Mouse (Mus musculus) forebrain, embryonic 16.5 days (tissue): ENCODE results near the gene Fam19a2. TPM values are rescaled to one million over a fixed set of nuclear protein-coding genes. Genes with fewer than 3 reads are reported as not detected.
A peak's percentile ranks its signal among the peaks of the same experiment; 100 is the strongest.

Experiments
- ATAC-seq: fragments of 200-750 bp; cut with Nextera tagmentation; 2 replicates; pipeline ENCODE4 v1.8.0; 2017; ENCODE audit warnings: mild to moderate bottlenecking, moderate library complexity
- H3K27ac ChIP-seq: fragments of 300-500 bp; sonication (generic); 2 replicates; pipeline ENCODE4 v1.5.1; 2014; ENCODE audit warnings: low read length, control low read depth
- H3K27me3 ChIP-seq: fragments of 300-500 bp; sonication (generic); replicated peaks from 2 replicates; pipeline ENCODE4 v1.6.1; 2014; ENCODE audit warnings: low read length; ENCODE audit not compliant: control insufficient read depth, insufficient read depth
- H3K36me3 ChIP-seq: fragments of 300-500 bp; sonication (generic); 2 replicates; pipeline ENCODE4 v1.6.1; 2014; ENCODE audit not compliant: control insufficient read depth, insufficient read depth
- H3K4me1 ChIP-seq: fragments of 300-500 bp; sonication (generic); replicated peaks from 2 replicates; pipeline ENCODE4 v1.6.1; 2014; ENCODE audit warnings: low read length; ENCODE audit not compliant: control insufficient read depth, insufficient read depth
- H3K4me2 ChIP-seq: fragments of 300-500 bp; sonication (generic); 2 replicates; pipeline ENCODE4 v1.6.1; 2014; ENCODE audit warnings: mild to moderate bottlenecking, low read length, control low read depth
- H3K4me3 ChIP-seq: fragments of 300-500 bp; sonication (generic); replicated peaks from 2 replicates; pipeline ENCODE4 v1.5.1; 2014; ENCODE audit warnings: mild to moderate bottlenecking, low read length, control low read depth
- H3K9ac ChIP-seq: fragments of 300-500 bp; sonication (generic); replicated peaks from 2 replicates; pipeline ENCODE4 v1.6.1; 2014; ENCODE audit warnings: low read depth, low read length, control low read depth
- H3K9me3 ChIP-seq: fragments of 300-500 bp; sonication (generic); 2 replicates; pipeline ENCODE4 v1.6.1; 2016; ENCODE audit warnings: low read length; ENCODE audit not compliant: control insufficient read depth
- WGBS: fragments of 180-500 bp; shearing (Covaris S2); extraction: QIAGEN DNeasy Blood & Tissue Kit; methylation state at CpG from one replicate; pipeline ENCODE4 v1.1.7; 2014; 5-methylcytosine and 5-hydroxymethylcytosine counted together
- polyA plus RNA-seq: library from polyadenylated mRNA; unstranded; fragments of >200 nt; fragmentation: Nextera tagmentation; extraction: Ambion mirVana; gene quantifications from 2 replicates; pipeline ENCODE4 v1.2.1, GENCODE M21; 2015

The Fam19a2 gene
- polyA plus RNA-seq, 1 experiment from 2014 or later: 44.6 TPM

DNA sequence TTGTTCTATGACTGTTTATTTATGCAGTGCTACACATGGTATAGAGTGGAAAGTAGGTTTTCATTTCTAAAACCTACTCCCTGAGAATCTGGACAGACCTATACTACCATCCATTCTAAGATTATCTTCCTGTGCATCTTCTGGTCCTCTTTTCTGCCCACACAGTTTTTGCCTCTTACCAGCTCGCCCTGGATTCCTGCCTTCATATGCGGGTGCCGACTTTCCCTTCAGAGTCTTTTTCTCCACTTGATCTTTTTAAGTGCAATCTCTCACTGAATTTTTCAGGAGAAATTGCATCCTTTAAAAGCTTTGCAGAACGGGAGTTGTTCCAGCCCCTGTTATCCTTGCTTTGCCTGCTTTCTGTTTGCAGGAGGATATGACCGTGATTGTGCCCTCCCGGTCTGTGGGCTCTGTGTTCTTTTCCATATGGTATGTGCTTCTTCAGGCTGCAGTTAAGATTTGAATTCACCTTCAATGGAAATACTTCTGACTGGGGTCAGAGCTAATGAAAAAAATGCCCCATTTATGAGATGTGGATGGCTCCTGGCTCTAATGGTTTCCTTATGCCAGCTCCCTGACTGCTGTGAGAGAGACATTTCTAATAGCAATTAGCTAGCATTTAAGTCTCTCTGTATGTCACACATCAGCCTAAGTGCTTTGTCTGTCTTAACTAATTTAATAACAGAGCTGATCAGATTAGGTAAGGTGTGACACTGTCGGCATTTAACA lies 308.7 kb downstream of the Fam19a2 start:
- Histone ChIP-seq H3K9ac (no peak overlapping the region), H3K27me3 (no peaks in the 10 kb centered on the region), H3K36me3 (no peaks in the 10 kb centered on the region), H3K4me2 (no peak overlapping the region), H3K4me1 (no peaks in the 10 kb centered on the region), H3K4me3 (no peak overlapping the region), H3K27ac (no peak overlapping the region), H3K9me3 (no peaks in the 10 kb centered on the region)
- WGBS: 85% methylated on average over 7 of the region's 7 CpGs
- no peak for ATAC-seq

DNA sequence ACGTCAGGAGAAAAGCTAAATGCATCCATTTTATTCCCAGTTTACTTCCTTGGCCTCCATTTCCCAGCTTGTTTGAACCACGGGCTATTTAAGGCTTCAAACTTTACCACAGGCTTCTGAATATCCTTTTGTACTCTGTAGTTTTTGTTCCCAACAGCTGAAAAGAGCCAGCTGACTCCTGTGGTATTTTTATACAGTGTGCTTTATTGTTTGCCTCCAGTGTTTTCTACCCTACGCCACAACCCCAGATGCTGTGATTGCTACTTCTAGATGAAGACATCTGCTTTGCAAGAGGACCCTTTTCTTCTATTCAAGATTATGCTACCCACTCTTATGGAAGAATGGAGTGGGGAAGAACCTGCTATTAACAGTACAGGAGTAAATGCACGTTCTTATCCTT lies 314.0 kb downstream of the Fam19a2 start:
- Histone ChIP-seq H3K9me3 (no peaks in the 10 kb centered on the region), H3K27ac (no peak overlapping the region), H3K27me3 (no peaks in the 10 kb centered on the region), H3K4me1 (no peaks in the 10 kb centered on the region; the same call in 1 of the 2 replicates), H3K9ac (no peak overlapping the region), H3K36me3 (no peaks in the 10 kb centered on the region), H3K4me3 (no peak overlapping the region), H3K4me2 (no peak overlapping the region)
- ATAC-seq: no peak
- WGBS: 22% methylated on average over 4 of the region's 4 CpGs

DNA sequence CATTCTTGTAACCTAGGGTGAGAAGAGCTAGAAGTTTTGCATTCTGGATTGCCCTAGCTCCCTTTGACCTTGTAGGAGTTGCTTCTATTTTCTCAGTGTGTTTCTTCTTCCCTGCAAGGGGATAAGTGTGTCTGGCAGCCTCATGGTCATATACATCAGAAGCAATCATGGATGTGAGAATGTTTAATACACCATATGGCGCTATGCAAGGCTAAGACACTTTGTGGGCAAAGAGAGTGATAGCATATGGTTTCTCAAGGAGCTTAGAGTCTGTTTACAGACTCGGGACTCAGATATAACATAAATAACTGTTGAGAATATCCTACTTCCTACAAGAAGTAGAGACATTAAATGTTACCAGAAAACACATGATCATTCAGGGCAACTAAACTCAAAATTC lies 315.2 kb downstream of the Fam19a2 start:
- Histone ChIP-seq H3K36me3 (no peaks in the 10 kb centered on the region), H3K27me3 (no peaks in the 10 kb centered on the region), H3K4me3 (no peak overlapping the region), H3K9me3 (no peaks in the 10 kb centered on the region), H3K27ac (no peak overlapping the region), H3K4me1 (no peaks in the 10 kb centered on the region; the same call in 1 of the 2 replicates), H3K4me2 (no peak overlapping the region), H3K9ac (no peak overlapping the region)
- WGBS: 68% methylated on average over 2 of the region's 2 CpGs
- peak; percentile 80 for ATAC-seq

DNA sequence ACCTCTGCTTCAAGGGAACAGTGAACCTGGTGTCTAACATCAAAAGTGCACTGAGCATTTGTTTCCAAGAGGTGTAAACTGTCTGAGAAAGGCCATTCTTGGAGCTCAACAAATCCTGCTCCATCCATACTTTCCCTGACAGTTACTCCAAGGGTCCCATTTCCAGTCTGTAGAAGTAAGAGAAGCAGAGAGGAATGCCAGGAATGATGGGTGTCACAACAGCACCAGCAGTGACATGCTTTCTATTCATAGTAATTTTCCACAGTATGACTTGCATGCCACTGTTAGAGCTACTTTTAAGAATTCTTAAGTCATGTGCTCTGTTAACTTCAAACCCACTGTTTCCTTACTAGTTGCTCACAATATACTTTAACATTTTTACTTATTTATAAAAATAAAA lies 331.2 kb downstream of the Fam19a2 start:
- Histone ChIP-seq H3K36me3 (no peaks in the 10 kb centered on the region), H3K27ac (no peak overlapping the region), H3K4me2 (no peak overlapping the region), H3K9me3 (no peaks in the 10 kb centered on the region), H3K27me3 (no peaks in the 10 kb centered on the region), H3K4me1 (no peaks in the 10 kb centered on the region), H3K9ac (no peak overlapping the region), H3K4me3 (no peak overlapping the region)
- no peak for ATAC-seq

DNA sequence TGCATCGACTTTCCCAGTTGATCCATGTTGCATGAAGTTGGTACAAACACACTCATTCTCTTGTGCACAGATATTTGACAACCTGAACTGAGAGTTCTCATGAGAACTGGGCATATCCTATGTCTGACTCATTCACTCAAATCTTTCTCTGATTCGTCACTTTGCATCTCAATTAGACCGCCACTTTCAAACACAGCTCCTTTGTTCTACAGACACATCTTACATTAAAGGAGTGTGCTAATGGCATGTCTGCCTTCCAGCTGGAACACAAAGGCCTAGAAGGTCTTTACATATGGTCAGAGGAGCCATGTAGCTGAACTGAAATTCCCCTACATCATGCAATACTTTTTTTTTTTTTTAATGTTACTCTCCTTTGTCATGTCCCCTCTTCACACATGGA lies 333.3 kb downstream of the Fam19a2 start:
- Histone ChIP-seq H3K4me1 (no peaks in the 10 kb centered on the region), H3K9me3 (no peaks in the 10 kb centered on the region)
- 30% methylated on average over 3 of the region's 3 CpGs for WGBS

DNA sequence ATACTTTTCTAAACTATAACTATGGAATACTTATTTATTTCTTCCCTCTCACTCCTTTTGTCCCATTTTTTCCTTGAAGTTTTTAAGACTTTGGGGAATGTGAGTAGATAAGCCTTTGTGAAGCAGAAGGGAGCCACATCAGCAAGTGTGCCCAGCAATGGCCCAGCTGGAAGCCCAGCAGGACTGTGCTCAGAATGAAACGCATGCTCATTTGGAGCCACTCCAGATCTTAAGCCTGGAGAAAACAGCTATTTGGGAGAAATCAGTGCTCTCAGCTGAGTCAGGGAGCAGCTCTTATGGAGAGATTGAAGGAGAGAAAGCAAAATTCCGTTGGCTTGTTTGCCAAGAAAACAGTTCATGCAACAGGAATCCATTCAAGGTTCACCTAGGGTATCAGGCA lies 341.9 kb downstream of the Fam19a2 start:
- no peak overlapping the region for H3K9ac ChIP-seq
- H3K27ac ChIP-seq: no peak overlapping the region
- H3K4me2 ChIP-seq: no peak overlapping the region
- H3K27me3 ChIP-seq: no peaks in the 10 kb centered on the region
- no peaks in the 10 kb centered on the region for H3K36me3 ChIP-seq
- 0 out of 2 replicates have a peak, but pooled peaks cover 4% of the 10 kb centered on the region for H3K9me3 ChIP-seq
- WGBS: 17% methylated on average over 2 of the region's 2 CpGs
- no peak for ATAC-seq
- no peak overlapping the region for H3K4me3 ChIP-seq
- H3K4me1 ChIP-seq: no peaks in the 10 kb centered on the region

More for the DNA sequence above, 333.3 kb downstream of the Fam19a2 start:
- Histone ChIP-seq H3K4me3 (no peak overlapping the region), H3K27me3 (no peaks in the 10 kb centered on the region), H3K36me3 (no peaks in the 10 kb centered on the region), H3K9ac (no peak overlapping the region), H3K4me2 (no peak overlapping the region), H3K27ac (no peak overlapping the region)
- ATAC-seq: no peak

DNA sequence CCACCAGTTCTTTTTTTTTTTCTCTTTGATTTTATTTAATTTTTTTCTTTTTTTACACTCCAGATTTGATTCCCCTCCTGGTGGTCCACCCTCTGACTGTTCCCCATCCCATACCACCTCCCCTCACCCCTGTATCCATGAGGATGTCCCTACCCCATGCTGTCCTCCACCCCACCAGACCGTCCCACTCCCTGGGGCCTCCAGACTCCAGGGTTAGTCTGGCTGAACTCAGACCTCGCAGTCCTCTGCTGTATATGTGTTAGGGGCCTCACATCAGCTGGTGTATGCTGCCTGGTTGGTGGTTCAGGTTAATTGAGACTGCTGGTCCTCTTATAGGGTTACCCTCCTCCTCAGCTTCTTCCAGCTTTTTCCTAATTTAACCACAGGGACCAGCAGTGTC lies 362.9 kb downstream of the Fam19a2 start:
- Histone ChIP-seq H3K9me3 (no peaks in the 10 kb centered on the region), H3K4me2 (no peak overlapping the region), H3K36me3 (no peaks in the 10 kb centered on the region), H3K9ac (no peak overlapping the region), H3K27me3 (no peaks in the 10 kb centered on the region), H3K4me3 (no peak overlapping the region), H3K4me1 (no peaks in the 10 kb centered on the region), H3K27ac (no peak overlapping the region)
- no peak for ATAC-seq
- WGBS: 87% methylated on average over 2 of the region's 2 CpGs

DNA sequence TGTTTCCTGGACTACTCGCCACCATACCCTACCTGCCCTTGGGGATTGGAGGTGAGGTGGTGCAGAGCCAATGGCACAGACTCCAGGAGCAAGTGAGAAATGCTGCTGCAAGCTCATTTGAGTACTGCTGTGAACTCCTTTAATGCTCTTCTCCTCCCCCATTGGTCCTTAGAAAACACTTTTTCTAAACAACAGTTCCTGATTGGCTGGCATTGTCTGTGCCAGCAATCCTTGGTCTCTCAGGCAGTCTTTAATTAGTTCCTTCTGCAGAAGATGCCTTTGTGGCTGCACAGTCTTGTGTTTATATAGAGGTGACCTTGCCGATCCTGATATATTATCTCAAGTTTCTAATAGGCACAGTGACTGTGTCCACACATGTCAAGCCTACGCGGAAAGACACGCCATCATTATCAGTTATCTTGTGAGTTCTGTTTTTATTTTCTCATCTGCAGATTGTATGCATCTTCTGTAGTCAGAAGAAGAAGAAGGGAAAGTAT lies 365.5 kb downstream of the Fam19a2 start:
- Histone ChIP-seq H3K27me3 (no peaks in the 10 kb centered on the region), H3K4me2 (no peak overlapping the region), H3K9me3 (no peaks in the 10 kb centered on the region), H3K4me3 (no peak overlapping the region), H3K36me3 (no peaks in the 10 kb centered on the region), H3K9ac (no peak overlapping the region), H3K27ac (no peak overlapping the region), H3K4me1 (no peaks in the 10 kb centered on the region)
- ATAC-seq: no peak
- WGBS: 62% methylated on average over 5 of the region's 5 CpGs

DNA sequence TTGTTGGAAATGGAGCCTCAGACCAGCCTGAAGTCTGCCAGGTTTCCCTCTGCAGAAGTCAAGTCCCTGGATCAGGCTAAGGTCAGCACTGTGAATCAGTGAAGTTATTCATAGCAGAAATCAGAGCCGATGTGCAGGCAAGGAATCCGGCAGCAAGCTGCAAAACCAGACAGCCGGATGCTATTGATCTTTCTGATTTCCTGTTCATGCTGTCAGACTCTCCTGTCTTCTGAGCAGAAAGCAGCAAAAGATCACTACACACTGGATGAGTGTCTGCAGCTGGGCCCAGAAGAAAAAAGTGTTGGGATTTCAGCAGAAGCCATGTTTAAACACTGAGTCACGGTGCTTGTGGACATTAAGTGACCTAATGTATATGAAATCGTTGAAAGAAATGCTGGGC lies 368.2 kb downstream of the Fam19a2 start:
- no peak overlapping the region for H3K4me2 ChIP-seq
- no peak for ATAC-seq
- no peaks in the 10 kb centered on the region for H3K36me3 ChIP-seq
- no peak overlapping the region for H3K4me3 ChIP-seq
- WGBS: 88% methylated on average over 5 of the region's 5 CpGs
- no peak overlapping the region for H3K9ac ChIP-seq
- H3K4me1 ChIP-seq: no peaks in the 10 kb centered on the region
- H3K27ac ChIP-seq: no peak overlapping the region
- no peaks in the 10 kb centered on the region for H3K27me3 ChIP-seq
- H3K9me3 ChIP-seq: no peaks in the 10 kb centered on the region

DNA sequence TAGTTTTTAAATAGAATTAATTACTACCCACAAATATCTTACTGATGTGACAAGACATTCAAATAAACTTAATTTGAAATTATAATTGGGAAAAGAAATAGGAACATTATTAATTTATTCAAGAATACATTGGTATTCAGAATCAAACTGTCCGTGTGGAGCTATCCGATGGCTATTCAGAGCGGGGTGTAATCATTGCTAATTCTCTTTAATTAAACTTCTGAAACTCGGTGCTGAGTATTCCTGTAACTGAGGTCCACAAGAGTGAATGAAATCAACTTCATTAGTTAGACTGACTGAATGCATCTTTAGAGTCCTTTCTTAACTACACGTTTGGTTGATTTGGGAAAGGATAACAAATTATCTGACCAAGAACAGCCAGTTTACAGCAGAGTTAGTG lies 372.9 kb downstream of the Fam19a2 start:
- Histone ChIP-seq H3K27me3 (no peaks in the 10 kb centered on the region), H3K4me1 (no peaks in the 10 kb centered on the region), H3K27ac (no peak overlapping the region), H3K9me3 (no peaks in the 10 kb centered on the region), H3K4me3 (no peak overlapping the region), H3K36me3 (no peaks in the 10 kb centered on the region), H3K9ac (no peak overlapping the region), H3K4me2 (no peak overlapping the region)
- 21% methylated on average over 5 of the region's 5 CpGs for WGBS
- no peak for ATAC-seq
